Mouse (Mus musculus) limb, embryonic 10.5 days (tissue): Measurements from ENCODE around the gene Akr1a1. TPM values are rescaled to one million over a fixed set of nuclear protein-coding genes. Genes with fewer than 3 reads are reported as not detected.

Experiments used
- DNase-seq: peaks from one replicate; pipeline ENCODE4 v3.0.0-alpha.2; 2017; ENCODE audit warnings: low spot score
- H3K27ac ChIP-seq: fragments of 300-500 bp; sonication (generic); 2 replicates; pipeline ENCODE4 v1.5.1; 2016; ENCODE audit warnings: mild to moderate bottlenecking
- H3K27me3 ChIP-seq: fragments of 300-500 bp; sonication (generic); 2 replicates; pipeline ENCODE4 v1.6.1; 2016; ENCODE audit warnings: low read depth, mild to moderate bottlenecking; ENCODE audit not compliant: poor library complexity, severe bottlenecking
- H3K36me3 ChIP-seq: fragments of 300-500 bp; sonication (generic); 2 replicates; pipeline ENCODE4 v1.6.1; 2016; ENCODE audit warnings: mild to moderate bottlenecking, moderate library complexity
- H3K4me1 ChIP-seq: fragments of 300-500 bp; sonication (generic); 2 replicates; pipeline ENCODE4 v1.6.1; 2016
- H3K4me3 ChIP-seq: fragments of 300-500 bp; sonication (generic); 2 replicates; pipeline ENCODE4 v1.5.1; 2016; ENCODE audit warnings: mild to moderate bottlenecking, moderate library complexity
- H3K9me3 ChIP-seq: fragments of 300-500 bp; sonication (generic); replicated peaks from 2 replicates; pipeline ENCODE4 v1.6.1; 2016; ENCODE audit warnings: mild to moderate bottlenecking
- whole genome bisulfite sequencing: fragments of 180-500 bp; shearing (Covaris S2); methylation state at CpG from one replicate; pipeline ENCODE4 v1.1.7; 2016; 5-methylcytosine and 5-hydroxymethylcytosine counted together
- polyA plus RNA-seq: library from polyadenylated mRNA; unstranded; fragments of >200 nt; fragmentation: Nextera tagmentation; extraction: Ambion mirVana; gene quantifications from 2 replicates; pipeline ENCODE4 v1.2.1, GENCODE M21; 2016

Gene Akr1a1
- polyA plus RNA-seq, 1 experiment from 2014 or later, result 733 TPM

- Histone ChIP-seq H3K9me3 (no peaks in the 10 kb centered on the region), H3K4me1 (peaks cover 22% of the 10 kb centered on the region), H3K27me3 (no peaks in the 10 kb centered on the region), H3K27ac (no peak overlapping the region), H3K4me3 (no peak overlapping the region), H3K36me3 (peaks cover 20% of the 10 kb centered on the region)
- DNase-seq, result no peak
- 91% methylated on average over 6 of the region's 6 CpGs for WGBS
Observed at GRCm38 (mm10) chr4:116653228-116653627, 1.7 kb upstream of the Akr1a1 start.

- Histone ChIP-seq H3K9me3 (no peaks in the 10 kb centered on the region), H3K4me3 (peak overlapping the region; percentile 84), H3K27ac (peak overlapping the region; percentile 95), H3K4me1 (peaks cover 22% of the 10 kb centered on the region), H3K27me3 (no peaks in the 10 kb centered on the region), H3K36me3 (peaks cover 35% of the 10 kb centered on the region)
- no peak for DNase-seq
- WGBS, result 15% methylated on average over 6 of the region's 6 CpGs
Observed at GRCm38 (mm10) chr4:116651797-116652135, 286 bp upstream of the Akr1a1 start.

- peak overlapping the region; percentile 95 for H3K27ac ChIP-seq
Observed at GRCm38 (mm10) chr4:116650365-116650764, 1.1 kb downstream of the Akr1a1 start.

GRCm38 (mm10) chr4:116649411-116649810 is 2.1 kb downstream of the Akr1a1 start:
- Histone ChIP-seq H3K27ac (no peak overlapping the region), H3K27me3 (no peaks in the 10 kb centered on the region), H3K4me3 (peak overlapping the region; percentile 84), H3K9me3 (no peaks in the 10 kb centered on the region), H3K4me1 (peaks cover 18% of the 10 kb centered on the region), H3K36me3 (peaks cover 59% of the 10 kb centered on the region)
- over 99% methylated on average over 2 of the region's 2 CpGs for WGBS
- no peak for DNase-seq

More at GRCm38 (mm10) chr4:116650365-116650764, 1.1 kb downstream of the Akr1a1 start:
- WGBS, result 46% methylated on average over 5 of the region's 5 CpGs
- H3K27me3 ChIP-seq, result no peaks in the 10 kb centered on the region
- DNase-seq, result no peak
- H3K9me3 ChIP-seq, result no peaks in the 10 kb centered on the region
- peak overlapping the region; percentile 84 for H3K4me3 ChIP-seq
- peaks cover 18% of the 10 kb centered on the region for H3K4me1 ChIP-seq
- peaks cover 49% of the 10 kb centered on the region for H3K36me3 ChIP-seq

GRCm38 (mm10) chr4:116645624-116646023 is 5.9 kb downstream of the Akr1a1 start:
- Histone ChIP-seq H3K27me3 (no peaks in the 10 kb centered on the region), H3K27ac (no peak overlapping the region), H3K36me3 (peaks cover 96% of the 10 kb centered on the region), H3K4me1 (peaks cover 13% of the 10 kb centered on the region), H3K9me3 (no peaks in the 10 kb centered on the region), H3K4me3 (no peak overlapping the region)
- 95% methylated on average over 7 of the region's 7 CpGs for WGBS
- DNase-seq, result no peak

- peaks cover 99% of the 10 kb centered on the region for H3K36me3 ChIP-seq
- no peak for DNase-seq
Observed at GRCm38 (mm10) chr4:116644326-116644725, 7.2 kb downstream of the Akr1a1 start.

GRCm38 (mm10) chr4:116642071-116642470 is 9.4 kb downstream of the Akr1a1 start:
- DNase-seq, result no peak
- WGBS, result 97% methylated on average over 1 of the region's 1 CpGs
- no peaks in the 10 kb centered on the region for H3K4me1 ChIP-seq
- peaks cover 99% of the 10 kb centered on the region for H3K36me3 ChIP-seq
- no peaks in the 10 kb centered on the region for H3K9me3 ChIP-seq
- no peak overlapping the region for H3K27ac ChIP-seq
- H3K27me3 ChIP-seq, result no peaks in the 10 kb centered on the region
- no peak overlapping the region for H3K4me3 ChIP-seq

More at GRCm38 (mm10) chr4:116644326-116644725, 7.2 kb downstream of the Akr1a1 start:
- Histone ChIP-seq H3K27ac (no peak overlapping the region), H3K4me3 (no peak overlapping the region), H3K27me3 (no peaks in the 10 kb centered on the region), H3K4me1 (peaks cover 2% of the 10 kb centered on the region; the same call in 1 of the 2 replicates), H3K9me3 (no peaks in the 10 kb centered on the region)
- WGBS, result 73% methylated on average over 6 of the region's 6 CpGs

GRCm38 (mm10) chr4:116638821-116639220 is 12.7 kb downstream of the Akr1a1 start:
- no peak for DNase-seq
- H3K9me3 ChIP-seq, result no peaks in the 10 kb centered on the region
- WGBS, result 96% methylated on average over 6 of the region's 6 CpGs
- no peak overlapping the region for H3K4me3 ChIP-seq
- H3K36me3 ChIP-seq, result peaks cover 100% of the 10 kb centered on the region
- H3K27me3 ChIP-seq, result no peaks in the 10 kb centered on the region
- H3K4me1 ChIP-seq, result no peaks in the 10 kb centered on the region
- H3K27ac ChIP-seq, result no peak overlapping the region

- Histone ChIP-seq H3K9me3 (no peaks in the 10 kb centered on the region), H3K4me1 (no peaks in the 10 kb centered on the region), H3K27me3 (no peaks in the 10 kb centered on the region), H3K27ac (no peak overlapping the region), H3K36me3 (peaks cover 89% of the 10 kb centered on the region), H3K4me3 (no peak overlapping the region)
- WGBS, result 96% methylated on average over 1 of the region's 1 CpGs
- DNase-seq, result no peak
Observed at GRCm38 (mm10) chr4:116635197-116635596, 16.3 kb downstream of the Akr1a1 start.

- Histone ChIP-seq H3K27me3 (no peaks in the 10 kb centered on the region), H3K4me3 (peak within 1 kb of the TSS; percentile 99), H3K4me1 (peaks cover 11% of the 10 kb centered on the region), H3K9me3 (no peaks in the 10 kb centered on the region), H3K27ac (peak within 1 kb of the TSS; percentile 99), H3K36me3 (peaks cover 44% of the 10 kb centered on the region)
- 7% methylated on average over 23 of the region's 23 CpGs for WGBS
- peak; percentile 82 for DNase-seq
Observed at GRCm38 (mm10) chr4:116627722-116628662, 23.5 kb downstream of the Akr1a1 start, which contains the start of gene Nasp. Gene Nasp, minus strand, starts transcription at chr4:116627941.

GRCm38 (mm10) chr4:116627359-116627716 is 24.1 kb downstream of the Akr1a1 start:
- Histone ChIP-seq H3K36me3 (peaks cover 45% of the 10 kb centered on the region), H3K9me3 (no peaks in the 10 kb centered on the region), H3K27ac (peak overlapping the region; percentile 99), H3K27me3 (no peaks in the 10 kb centered on the region), H3K4me1 (peaks cover 11% of the 10 kb centered on the region), H3K4me3 (peak overlapping the region; percentile 99)
- WGBS, result under 1% methylated on average over 13 of the region's 13 CpGs
- peak; percentile 95 for DNase-seq

- H3K27me3 ChIP-seq, result no peaks in the 10 kb centered on the region
- H3K9me3 ChIP-seq, result no peaks in the 10 kb centered on the region
- DNase-seq, result peak; percentile 95
- H3K27ac ChIP-seq, result peak overlapping the region; percentile 99
- peaks cover 45% of the 10 kb centered on the region for H3K36me3 ChIP-seq
- peaks cover 11% of the 10 kb centered on the region for H3K4me1 ChIP-seq
- WGBS, result under 1% methylated on average over 53 of the region's 53 CpGs
- H3K4me3 ChIP-seq, result peak overlapping the region; percentile 99
Observed at GRCm38 (mm10) chr4:116626658-116627358, 24.7 kb downstream of the Akr1a1 start.

GRCm38 (mm10) chr4:116624831-116625230 is 26.6 kb downstream of the Akr1a1 start:
- WGBS, result 92% methylated on average over 4 of the region's 4 CpGs
- Histone ChIP-seq H3K27ac (no peak overlapping the region), H3K27me3 (no peaks in the 10 kb centered on the region), H3K9me3 (no peaks in the 10 kb centered on the region), H3K4me3 (peak overlapping the region; percentile 99), H3K4me1 (peaks cover 11% of the 10 kb centered on the region), H3K36me3 (peaks cover 59% of the 10 kb centered on the region)
- DNase-seq, result no peak
